Mouse (Mus musculus) lung, adult 2 months (tissue): ENCODE results near the gene F13a1. TPM values are rescaled to one million over a fixed set of nuclear protein-coding genes. Genes with fewer than 3 reads are reported as not detected.

ENCODE experiments used
- DNase-seq: peaks from one replicate; pipeline ENCODE4 v3.0.0; 2022
- H3K4me1 ChIP-seq: fragments of 200-500 bp; 2 replicates; pipeline ENCODE4 v1.6.1; 2011; ENCODE audit warnings: low read length; ENCODE audit not compliant: control insufficient read depth, insufficient read depth
- H3K4me3 ChIP-seq: fragments of 200-500 bp; replicated peaks from 2 replicates; pipeline ENCODE3; 2011; ENCODE audit warnings: low read depth, mild to moderate bottlenecking, control low read depth, low read length; ENCODE audit errors: extremely low read depth
- CTCF ChIP-seq: fragments of 200-500 bp; IDR thresholded peaks from 2 replicates; pipeline ENCODE4 v1.5.1; 2011; ENCODE audit warnings: mild to moderate bottlenecking, low read length, control low read depth; ENCODE audit not compliant: insufficient read depth
- POLR2A ChIP-seq: fragments of 200-500 bp; IDR thresholded peaks from 2 replicates; pipeline ENCODE4 v1.6.1; 2011; ENCODE audit warnings: low read depth, mild to moderate bottlenecking, control low read depth, low read length, borderline replicate concordance; ENCODE audit errors: extremely low read depth
- WGBS: fragments of 180-500 bp; shearing (Covaris S2); methylation state at CpG from one replicate; pipeline ENCODE4 v1.1.7; 2018; 5-methylcytosine and 5-hydroxymethylcytosine counted together
- polyA plus RNA-seq: library from polyadenylated mRNA; depleted of rRNA; stranded (reverse); fragments of >200 nt; gene quantifications from 2 replicates; pipeline ENCODE4 v1.2.3, GENCODE M21; 2012

The F13a1 gene
- polyA plus RNA-seq, 1 experiment = 6.4 TPM

DNA sequence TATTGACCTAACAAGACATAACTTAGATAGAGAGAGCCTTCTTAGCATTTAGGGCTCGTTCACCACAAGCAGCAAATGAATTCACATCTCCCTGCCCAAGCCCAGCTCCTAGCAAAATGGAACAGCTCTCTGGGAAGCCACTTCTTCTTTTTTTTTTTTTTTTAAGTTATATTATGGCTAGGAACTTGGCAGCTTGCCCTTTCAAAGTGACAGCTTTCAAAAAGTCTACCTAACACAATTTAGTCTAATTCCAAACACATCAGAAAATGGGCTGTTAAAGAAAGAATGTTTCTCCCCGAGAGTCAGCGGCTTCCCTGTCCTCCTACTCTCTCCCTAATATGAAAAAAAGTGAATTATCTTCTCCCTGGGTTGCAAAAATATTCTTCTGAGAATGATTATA lies 15.3 kb downstream of the F13a1 start:
- WGBS = 53% methylated on average over 3 of the region's 3 CpGs
- no peak for TF ChIP-seq POLR2A
- TF ChIP-seq CTCF = no peak
- H3K4me3 ChIP-seq = no peak overlapping the region
- no peaks in the 10 kb centered on the region for H3K4me1 ChIP-seq
- DNase-seq = no peak

DNA sequence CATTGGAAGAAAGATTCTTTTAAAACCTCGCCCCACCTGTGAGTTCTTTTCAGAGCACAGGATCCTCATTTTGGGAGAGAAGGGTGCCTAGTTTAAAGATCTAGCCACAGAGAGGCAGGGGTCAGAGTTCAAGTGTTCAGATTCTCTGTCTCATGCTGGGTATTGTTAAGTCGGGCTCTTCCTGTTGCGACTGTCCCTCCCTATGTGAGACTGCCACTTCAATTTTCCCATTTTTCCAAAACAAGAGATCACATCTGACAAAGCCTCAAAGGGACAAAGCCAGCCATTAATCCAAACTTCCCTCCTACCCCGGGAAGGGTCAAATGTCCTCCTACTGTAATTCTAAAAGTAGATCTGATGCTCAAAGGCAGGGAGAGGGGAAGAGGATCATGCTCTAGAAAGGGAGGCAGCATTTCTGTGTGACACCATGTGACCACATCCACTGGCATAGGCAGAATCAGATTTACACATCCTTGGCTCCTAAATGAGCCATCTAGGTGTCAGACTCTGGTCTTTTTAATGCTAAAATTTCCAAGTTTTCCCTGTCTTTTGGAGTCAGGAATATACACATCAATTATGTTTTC lies 24.0 kb downstream of the F13a1 start:
- WGBS = 57% methylated on average over 4 of the region's 4 CpGs
- Histone ChIP-seq H3K4me3 (no peak overlapping the region), H3K4me1 (no peaks in the 10 kb centered on the region)
- no peak for DNase-seq
- no peak for TF ChIP-seq POLR2A
- TF ChIP-seq CTCF = no peak

DNA sequence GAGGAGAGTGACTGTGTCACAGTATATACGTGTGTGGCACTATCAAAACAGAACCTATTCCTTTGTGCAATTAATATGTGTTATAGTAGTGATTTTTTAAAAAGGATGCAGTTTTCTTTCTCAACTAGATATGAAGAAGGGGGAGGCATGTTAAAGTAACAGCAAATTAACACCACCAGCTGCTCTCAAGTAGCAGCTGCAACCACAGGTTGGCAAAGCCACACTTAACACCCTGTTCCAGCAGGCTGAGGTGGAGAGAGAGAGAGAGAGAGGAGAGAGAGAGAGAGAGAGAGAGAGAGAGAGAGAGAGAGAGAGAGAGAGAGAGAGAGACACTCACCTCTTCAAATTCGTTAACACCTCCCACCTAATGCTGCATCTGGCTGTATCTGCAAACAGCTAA lies 28.5 kb downstream of the F13a1 start:
- DNase-seq = no peak
- TF ChIP-seq POLR2A (no peak), CTCF (no peak)
- H3K4me1 ChIP-seq = no peaks in the 10 kb centered on the region
- H3K4me3 ChIP-seq = no peak overlapping the region
- WGBS = 78% methylated on average over 2 of the region's 2 CpGs

DNA sequence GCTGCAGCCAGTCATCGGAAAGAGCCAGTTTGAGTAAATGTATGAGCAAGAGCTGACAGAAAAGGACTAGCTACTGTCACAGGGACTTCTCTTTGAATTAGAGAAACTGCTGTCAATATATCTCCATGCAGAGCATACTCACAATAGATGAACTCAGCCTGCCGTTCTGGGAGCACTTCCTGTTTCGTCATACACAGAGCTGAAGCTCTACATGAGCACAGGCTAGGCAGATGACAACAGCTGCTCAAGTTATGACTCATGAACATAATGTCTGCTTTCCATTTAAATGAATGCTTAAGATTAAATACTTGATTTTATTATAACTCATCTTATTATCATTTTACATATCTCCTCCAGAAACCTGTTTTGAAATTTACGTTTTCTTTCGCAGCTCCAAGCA lies 39.3 kb downstream of the F13a1 start:
- WGBS = 65% methylated on average over 5 of the region's 5 CpGs
- TF ChIP-seq CTCF (no peak), POLR2A (no peak)

DNA sequence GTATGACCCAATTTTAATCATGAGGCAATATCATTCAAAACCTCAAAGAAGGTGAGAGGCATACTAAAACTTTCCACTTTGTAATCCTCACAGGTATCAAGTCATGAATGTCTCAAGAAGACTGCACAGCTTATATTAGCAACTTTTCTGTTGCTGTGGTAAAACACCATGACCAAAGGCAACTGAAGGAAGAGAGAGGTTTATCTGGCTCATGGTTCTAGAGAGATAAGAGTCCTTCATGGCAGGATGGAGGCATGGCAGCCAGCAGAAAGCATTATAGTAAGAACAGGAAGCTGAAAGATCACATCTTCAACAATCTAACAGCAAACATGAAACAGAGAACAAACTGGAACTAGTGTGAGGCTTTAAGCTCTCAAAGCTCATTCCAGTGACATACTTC lies 43.8 kb downstream of the F13a1 start:
- DNase-seq = no peak
- Histone ChIP-seq H3K4me3 (no peak overlapping the region), H3K4me1 (no peaks in the 10 kb centered on the region)
- TF ChIP-seq POLR2A = no peak
- no peak for TF ChIP-seq CTCF

More for the DNA sequence above, 39.3 kb downstream of the F13a1 start:
- no peak overlapping the region for H3K4me3 ChIP-seq
- DNase-seq = no peak
- no peaks in the 10 kb centered on the region for H3K4me1 ChIP-seq

DNA sequence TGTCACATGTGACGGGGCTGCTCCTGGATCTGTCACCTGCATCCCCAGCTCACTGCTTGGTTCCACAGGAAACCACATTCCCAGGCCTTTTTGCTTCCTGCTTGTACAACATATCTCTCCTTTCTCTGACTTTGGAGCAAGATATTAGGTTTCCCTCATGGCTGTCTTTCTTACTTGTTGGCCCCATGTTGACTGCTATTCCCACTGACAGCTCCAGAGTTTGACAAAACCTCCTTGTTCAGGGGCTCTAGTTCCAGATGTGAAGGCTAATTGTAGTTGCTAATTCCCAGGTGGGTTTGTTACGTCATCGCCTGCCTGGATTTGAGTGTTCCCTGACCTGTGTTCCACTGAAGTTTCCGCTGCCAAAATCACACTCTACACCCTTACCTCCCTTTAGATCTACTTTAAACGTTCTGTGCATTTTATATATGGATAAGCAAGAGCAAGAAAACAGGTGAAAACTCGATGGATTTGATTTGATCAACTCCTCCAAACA lies 50.8 kb downstream of the F13a1 start:
- TF ChIP-seq CTCF = no peak
- no peak for TF ChIP-seq POLR2A
- H3K4me3 ChIP-seq = no peak overlapping the region
- WGBS = 77% methylated on average over 6 of the region's 6 CpGs
- H3K4me1 ChIP-seq = no peaks in the 10 kb centered on the region
- no peak for DNase-seq

DNA sequence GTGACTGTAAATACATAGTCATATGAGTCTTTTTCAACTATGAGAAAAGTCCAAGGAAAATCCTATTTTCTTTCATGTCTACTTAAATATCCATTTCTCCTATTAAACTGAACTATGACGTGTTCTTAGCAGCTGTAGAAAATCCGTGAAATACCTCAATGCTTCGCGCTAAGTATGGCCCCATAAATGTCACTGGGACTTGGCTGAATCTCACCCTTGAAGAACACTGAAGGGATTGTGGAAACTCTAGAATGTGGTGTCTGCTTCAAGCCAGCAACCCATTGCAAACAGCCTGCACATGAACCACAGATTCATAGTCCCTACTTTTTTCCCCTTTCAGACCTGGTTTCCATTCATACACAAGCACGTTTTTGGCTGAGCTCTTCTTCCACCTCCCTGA lies 56.5 kb downstream of the F13a1 start:
- 81% methylated on average over 5 of the region's 5 CpGs for WGBS
- Histone ChIP-seq H3K4me3 (no peak overlapping the region), H3K4me1 (no peaks in the 10 kb centered on the region)
- TF ChIP-seq CTCF (no peak), POLR2A (no peak)
- DNase-seq = no peak

DNA sequence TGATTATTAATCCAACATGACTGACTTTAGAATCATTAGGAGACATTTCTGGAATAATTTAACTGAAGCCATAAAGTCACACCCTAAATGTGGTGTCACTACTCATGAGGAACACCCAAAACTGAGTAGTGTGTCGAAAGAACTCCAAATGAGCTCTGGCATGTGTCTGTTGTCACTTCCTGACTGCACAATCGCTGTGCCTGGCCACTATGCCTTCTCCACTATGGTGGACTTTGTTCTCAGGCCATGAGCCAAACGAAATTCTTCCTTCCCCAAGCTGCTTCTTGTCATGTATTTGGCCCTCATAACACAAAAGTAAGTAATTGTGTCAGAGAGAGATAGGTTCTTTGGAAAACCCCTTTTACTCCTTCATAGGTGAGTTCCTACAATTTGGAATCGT lies 61.7 kb downstream of the F13a1 start:
- DNase-seq = no peak
- 57% methylated on average over 4 of the region's 4 CpGs for WGBS
- Histone ChIP-seq H3K4me3 (no peak overlapping the region), H3K4me1 (no peaks in the 10 kb centered on the region)
- TF ChIP-seq CTCF (no peak), POLR2A (no peak)

DNA sequence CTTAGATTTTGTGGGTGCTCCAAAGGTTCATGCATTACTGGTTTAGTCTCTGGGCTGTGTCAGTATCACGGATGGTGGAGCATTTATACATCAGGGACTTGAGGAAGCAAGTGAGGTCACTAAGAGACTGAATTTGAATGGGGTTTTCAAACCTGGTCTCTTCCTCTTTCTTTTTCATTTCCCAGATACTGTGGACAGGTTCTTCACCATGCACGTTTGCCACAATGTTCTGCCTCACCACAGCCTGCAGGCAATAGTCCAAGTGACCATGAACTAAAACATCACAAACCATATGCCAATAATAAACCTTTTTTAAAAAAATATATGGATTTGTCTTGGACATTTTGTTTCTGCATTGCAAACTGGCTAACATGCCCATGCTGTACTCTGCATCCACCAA lies 77.0 kb downstream of the F13a1 start:
- Histone ChIP-seq H3K4me3 (no peak overlapping the region), H3K4me1 (no peaks in the 10 kb centered on the region)
- no peak for TF ChIP-seq CTCF
- no peak for TF ChIP-seq POLR2A
- WGBS = 66% methylated on average over 2 of the region's 2 CpGs
- DNase-seq = no peak

DNA sequence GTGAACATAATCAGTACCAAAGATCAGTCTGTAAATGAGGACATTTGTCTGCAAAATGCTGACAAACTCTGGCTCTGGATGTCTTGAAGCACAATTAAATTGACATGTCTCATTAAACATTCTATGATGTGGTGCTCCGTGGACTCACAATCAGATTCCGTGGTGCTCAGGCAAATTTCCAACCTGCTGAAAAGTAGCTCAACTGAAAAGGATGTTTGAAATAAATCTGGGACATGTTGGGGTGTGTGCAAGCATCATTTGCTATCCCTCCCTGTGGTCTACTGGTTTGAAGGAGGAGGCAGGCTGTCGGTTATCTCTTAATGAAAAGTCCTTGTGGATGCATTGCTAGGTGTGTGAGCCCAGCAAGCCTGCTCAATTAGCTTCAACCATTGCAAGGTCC lies 77.8 kb downstream of the F13a1 start:
- TF ChIP-seq CTCF (no peak), POLR2A (no peak)
- no peak for DNase-seq
- WGBS = 84% methylated on average over 3 of the region's 3 CpGs

More for the DNA sequence above, 77.8 kb downstream of the F13a1 start:
- Histone ChIP-seq H3K4me3 (no peak overlapping the region), H3K4me1 (no peaks in the 10 kb centered on the region)
